Mouse (Mus musculus) ES-Bruce4 (cell line): ENCODE data around the gene Palm2. TPM values are rescaled to one million over a fixed set of nuclear protein-coding genes. Genes with fewer than 3 reads are reported as not detected.

Source experiments
- H3K27ac ChIP-seq: 2 replicates; pipeline ENCODE4 v1.5.1; 2012; ENCODE audit warnings: low read length, inconsistent platforms; ENCODE audit not compliant: insufficient read depth
- H3K27me3 ChIP-seq: 2 replicates; pipeline ENCODE4 v1.6.1; 2012; ENCODE audit warnings: mild to moderate bottlenecking, low read length, inconsistent platforms; ENCODE audit not compliant: control insufficient read depth, poor library complexity, insufficient read depth, severe bottlenecking
- H3K36me3 ChIP-seq: 2 replicates; pipeline ENCODE4 v1.6.1; 2012; ENCODE audit warnings: inconsistent platforms, mild to moderate bottlenecking, low read length, moderate library complexity; ENCODE audit not compliant: control insufficient read depth, poor library complexity, insufficient read depth, severe bottlenecking
- H3K4me1 ChIP-seq: one replicate; pipeline ENCODE4 v1.8.1; 2011; ENCODE audit warnings: low read length; ENCODE audit not compliant: control insufficient read depth, insufficient read depth
- H3K4me3 ChIP-seq: 2 replicates; pipeline ENCODE4 v1.5.1; 2011; ENCODE audit warnings: low read depth, mild to moderate bottlenecking, low read length
- H3K9ac ChIP-seq: 2 replicates; pipeline ENCODE4 v1.6.1; 2012; ENCODE audit warnings: low read depth, mild to moderate bottlenecking, inconsistent platforms; ENCODE audit not compliant: poor library complexity, severe bottlenecking
- H3K9me3 ChIP-seq: replicated peaks from 2 replicates; pipeline ENCODE4 v1.6.1; 2012; ENCODE audit warnings: mild to moderate bottlenecking, low read length, inconsistent platforms; ENCODE audit not compliant: control insufficient read depth, poor library complexity, insufficient read depth, severe bottlenecking
- CTCF ChIP-seq: IDR thresholded peaks from one replicate; pipeline ENCODE4 v1.8.1; 2011; ENCODE audit warnings: low read depth, low read length
- EP300 ChIP-seq: IDR thresholded peaks from 2 replicates; pipeline ENCODE4 v1.6.1; 2011; ENCODE audit warnings: low read depth, low read length; ENCODE audit not compliant: insufficient read depth
- POLR2A ChIP-seq: IDR thresholded peaks from one replicate; pipeline ENCODE4 v1.8.1; 2011; ENCODE audit warnings: low read length; ENCODE audit not compliant: insufficient read depth
- polyA plus RNA-seq: library from polyadenylated mRNA; stranded (reverse); fragments of >200 nt; gene quantifications from 2 replicates; pipeline ENCODE4 v1.2.4, GENCODE M21; 2011; ENCODE audit warnings: low read depth; ENCODE audit not compliant: missing spikeins, insufficient read depth, insufficient read length

Gene Palm2
- polyA plus RNA-seq, 1 experiment = 3.4 TPM

DNA sequence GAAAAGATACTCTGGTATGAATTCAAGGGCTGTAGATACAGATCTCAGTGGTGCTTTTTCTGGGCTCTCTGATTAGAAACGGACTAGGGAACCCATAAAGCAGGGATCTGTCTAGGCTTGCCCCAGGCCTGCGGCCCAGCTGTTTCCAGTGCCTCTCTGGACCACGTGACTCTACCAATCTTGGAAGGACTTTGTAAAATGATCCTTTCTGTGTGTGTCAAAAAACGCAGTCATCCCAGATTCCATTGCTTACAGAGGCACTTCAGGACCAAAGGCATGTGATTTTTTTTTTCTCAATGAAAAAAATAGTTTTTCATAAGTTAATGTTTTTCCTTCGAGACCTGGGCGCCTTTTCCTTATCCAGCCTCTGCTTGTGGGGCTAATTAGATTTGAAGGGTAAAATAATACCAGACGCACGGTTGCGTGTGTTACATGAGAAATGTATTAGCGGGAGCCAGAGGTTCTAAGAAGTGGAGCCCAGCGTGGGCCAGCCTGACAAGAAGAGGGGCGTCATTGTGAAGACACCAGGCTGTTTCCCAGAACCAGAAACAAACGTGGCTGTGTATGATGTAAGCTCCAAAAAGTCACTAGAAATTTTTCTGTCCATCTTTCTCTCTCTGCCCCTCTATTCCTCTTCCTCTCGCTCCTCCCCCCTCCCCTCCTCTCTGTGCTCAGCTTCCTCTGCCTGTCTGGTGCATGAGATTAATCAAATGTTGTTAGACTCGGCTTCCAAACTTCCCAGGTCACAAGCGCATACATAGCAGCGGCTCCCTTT is 177.4 kb downstream of the Palm2 start:
- TF ChIP-seq EP300 (no peak), POLR2A (no peak), CTCF (no peak)
- no peaks in the 10 kb centered on the region for H3K4me1 ChIP-seq
- H3K9ac ChIP-seq = no peak overlapping the region
- no peak overlapping the region for H3K4me3 ChIP-seq
- no peaks in the 10 kb centered on the region for H3K27me3 ChIP-seq
- H3K27ac ChIP-seq = no peak overlapping the region
- H3K36me3 ChIP-seq = no peaks in the 10 kb centered on the region
- H3K9me3 ChIP-seq = no peaks in the 10 kb centered on the region; the same call in 1 of the 2 replicates

- Histone ChIP-seq H3K9ac (no peak overlapping the region), H3K4me1 (no peaks in the 10 kb centered on the region), H3K36me3 (no peaks in the 10 kb centered on the region), H3K4me3 (no peak overlapping the region), H3K27me3 (no peaks in the 10 kb centered on the region), H3K27ac (no peak overlapping the region), H3K9me3 (no peaks in the 10 kb centered on the region; the same call in 1 of the 2 replicates)
- TF ChIP-seq EP300 (no peak), POLR2A (no peak), CTCF (no peak)
These were observed 178.7 kb downstream of the Palm2 start for GRCm38 (mm10) chr4:57612716-57613115.

DNA sequence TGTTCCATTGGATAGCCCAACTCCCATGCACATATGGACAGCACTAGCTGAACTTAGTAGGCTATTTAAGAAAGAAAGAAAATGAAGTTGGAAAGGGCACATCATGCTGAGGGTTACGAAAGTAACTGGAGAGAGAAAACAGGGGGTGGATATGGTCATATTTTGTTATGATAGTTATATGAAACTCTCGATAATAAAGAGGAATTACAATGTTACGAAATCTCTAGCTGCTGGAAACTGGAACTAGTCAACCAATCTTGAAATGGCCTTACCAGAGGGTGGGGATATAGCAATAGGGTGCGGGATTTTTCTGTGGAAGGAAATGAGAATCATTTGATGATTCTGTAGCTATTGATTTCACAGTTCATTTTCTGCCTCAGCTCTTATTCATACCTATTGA is 180.6 kb downstream of the Palm2 start:
- Histone ChIP-seq H3K27me3 (no peaks in the 10 kb centered on the region), H3K4me3 (no peak overlapping the region), H3K9ac (no peak overlapping the region), H3K27ac (no peak overlapping the region), H3K4me1 (no peaks in the 10 kb centered on the region), H3K9me3 (no peaks in the 10 kb centered on the region; the same call in 1 of the 2 replicates), H3K36me3 (no peaks in the 10 kb centered on the region)
- TF ChIP-seq EP300 (no peak), POLR2A (no peak), CTCF (no peak)

- no peak overlapping the region for H3K9ac ChIP-seq
- no peak overlapping the region for H3K4me3 ChIP-seq
- H3K36me3 ChIP-seq = no peaks in the 10 kb centered on the region
- TF ChIP-seq POLR2A = no peak
- TF ChIP-seq EP300 = no peak
- no peak for TF ChIP-seq CTCF
- no peaks in the 10 kb centered on the region for H3K9me3 ChIP-seq
- H3K27ac ChIP-seq = no peak overlapping the region
- no peaks in the 10 kb centered on the region for H3K27me3 ChIP-seq
- no peaks in the 10 kb centered on the region for H3K4me1 ChIP-seq
These were observed 184.7 kb downstream of the Palm2 start for GRCm38 (mm10) chr4:57618743-57619142.

GRCm38 (mm10) chr4:57622816-57623215 is 188.8 kb downstream of the Palm2 start:
- no peak overlapping the region for H3K9ac ChIP-seq
- TF ChIP-seq POLR2A = no peak
- TF ChIP-seq CTCF = no peak
- no peak for TF ChIP-seq EP300
- H3K27ac ChIP-seq = no peak overlapping the region
- no peaks in the 10 kb centered on the region for H3K27me3 ChIP-seq
- no peaks in the 10 kb centered on the region for H3K9me3 ChIP-seq
- no peaks in the 10 kb centered on the region for H3K36me3 ChIP-seq
- H3K4me3 ChIP-seq = no peak overlapping the region
- no peaks in the 10 kb centered on the region for H3K4me1 ChIP-seq

GRCm38 (mm10) chr4:57624819-57625218 is 190.8 kb downstream of the Palm2 start:
- Histone ChIP-seq H3K9me3 (no peaks in the 10 kb centered on the region), H3K4me1 (no peaks in the 10 kb centered on the region), H3K4me3 (no peak overlapping the region), H3K27me3 (no peaks in the 10 kb centered on the region), H3K9ac (no peak overlapping the region), H3K36me3 (no peaks in the 10 kb centered on the region), H3K27ac (no peak overlapping the region)
- TF ChIP-seq EP300 = no peak
- TF ChIP-seq POLR2A = no peak
- TF ChIP-seq CTCF = no peak
